Mouse (Mus musculus) megakaryocyte, adult 5-6 weeks (primary cell): ENCODE measurements around the gene Gnb1. TPM values are rescaled to one million over a fixed set of nuclear protein-coding genes. Genes with fewer than 3 reads are reported as not detected.
"Not testable (repeated sequence)": the region's sequence is repeated elsewhere in the genome, so short reads cannot be mapped to it uniquely, and the experiment has no call there.

Experiments
- ATAC-seq: 2 replicates; pipeline ENCODE4 v1.8.0; 2016; ENCODE audit warnings: mild to moderate bottlenecking, inconsistent platforms; ENCODE audit not compliant: poor library complexity, severe bottlenecking
- total RNA-seq, 2 experiments: library from RNA; stranded (forward) in 1 of 2; stranded (reverse) in 1 of 2; fragments of 153-499, 151-499 nt in 1 of 2; fragments of 221-1000, 200-1000 nt in 1 of 2; gene quantifications; 2 replicates each; pipeline versions ENCODE4 v1.2.3 to v1.2.4; 2015 to 2017

Gnb1 gene
- total RNA-seq, 2 experiments from 2014 or later: 180 to 278 TPM

- no peak for ATAC-seq
Observed at GRCm38 (mm10) chr4:155549993-155550392, 58.8 kb downstream of the Gnb1 start.

GRCm38 (mm10) chr4:155550446-155550845 lies 59.3 kb downstream of the Gnb1 start:
- ATAC-seq: peak; percentile 98

DNA sequence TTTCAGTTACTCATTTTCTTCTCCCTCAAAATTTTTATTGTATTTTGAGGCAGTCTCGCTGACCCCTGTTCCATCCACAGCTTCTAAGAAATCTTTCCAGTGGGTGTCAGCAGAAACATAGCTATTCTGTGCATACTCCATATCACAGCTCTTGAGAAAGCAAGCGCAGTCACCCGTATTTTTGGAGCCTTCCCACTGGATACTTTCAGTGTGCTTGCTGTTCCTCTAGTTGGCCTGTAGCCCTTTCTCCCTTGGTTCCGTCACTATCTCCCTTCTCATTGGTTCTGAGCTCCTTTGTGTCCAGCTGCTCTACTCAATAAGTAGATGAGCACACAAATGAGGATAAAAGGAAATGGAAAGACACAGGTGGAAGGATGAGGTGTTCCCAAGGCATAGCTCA lies 59.9 kb downstream of the Gnb1 start:
- no peak for ATAC-seq

GRCm38 (mm10) chr4:155552917-155553532 lies 61.9 kb downstream of the Gnb1 start:
- ATAC-seq: no peak

DNA sequence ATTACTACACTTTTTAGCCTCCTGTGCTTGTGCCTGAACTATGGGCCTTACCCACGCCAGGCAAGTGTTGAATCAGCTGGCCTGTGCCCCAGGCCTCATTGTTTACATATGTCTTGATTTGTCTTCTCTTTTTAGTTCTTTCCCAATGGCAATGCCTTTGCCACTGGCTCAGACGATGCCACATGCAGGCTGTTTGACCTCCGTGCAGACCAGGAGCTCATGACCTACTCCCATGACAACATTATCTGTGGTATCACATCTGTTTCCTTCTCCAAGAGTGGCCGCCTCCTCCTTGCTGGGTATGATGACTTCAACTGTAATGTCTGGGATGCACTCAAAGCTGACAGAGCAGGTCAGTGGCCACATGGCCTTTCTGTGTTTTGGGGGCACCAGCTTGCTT lies 63.7 kb downstream of the Gnb1 start:
- ATAC-seq: no peak

- ATAC-seq: no peak
Observed at GRCm38 (mm10) chr4:155555464-155555863, 64.3 kb downstream of the Gnb1 start.

DNA sequence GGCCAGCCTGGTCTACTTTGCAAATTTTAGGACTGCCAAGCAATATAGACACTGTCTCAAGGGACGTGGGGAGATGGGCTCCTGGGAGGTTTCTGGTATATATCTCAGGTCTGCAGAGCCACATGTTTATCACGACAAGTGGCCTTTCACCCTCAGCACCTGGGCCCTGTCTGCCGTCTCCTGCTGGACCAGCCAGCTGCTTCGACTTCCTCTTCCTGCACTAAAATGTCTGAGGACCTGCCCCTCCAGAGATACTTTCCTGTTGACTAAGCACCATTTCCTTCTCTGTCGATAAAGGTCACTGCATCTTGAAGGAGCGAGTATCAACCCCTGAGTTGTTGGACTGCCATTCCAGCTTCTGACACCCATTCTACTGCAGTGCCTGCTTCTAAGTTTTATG lies 68.3 kb downstream of the Gnb1 start:
- ATAC-seq: peak; percentile 30

DNA sequence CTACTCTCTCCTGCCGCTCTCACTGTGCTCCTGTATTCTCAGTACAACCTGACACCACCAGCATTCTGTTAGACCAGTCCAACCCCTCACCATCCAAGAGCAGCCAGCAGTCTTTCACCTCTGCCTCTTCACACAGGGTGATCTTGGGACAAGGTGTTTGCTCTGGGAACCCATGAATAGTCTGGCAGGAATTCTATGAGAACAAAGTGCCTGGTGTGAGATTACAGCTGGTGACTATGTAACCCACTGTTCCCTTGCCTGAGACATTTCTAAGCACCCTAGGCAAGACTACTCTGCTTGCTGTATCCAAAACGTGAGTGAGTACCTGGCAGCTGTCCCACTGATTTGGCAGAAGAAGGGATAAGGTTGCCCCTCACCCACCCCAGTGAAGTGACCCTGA lies 69.8 kb downstream of the Gnb1 start:
- no peak for ATAC-seq

- ATAC-seq: peak; percentile 47
Observed at GRCm38 (mm10) chr4:155561661-155562442, 70.7 kb downstream of the Gnb1 start, which contains the start of gene Nadk. Gene Nadk, plus strand, starts transcription at chr4:155562378.

- ATAC-seq: no peak
Observed at GRCm38 (mm10) chr4:155562725-155563399, 71.7 kb downstream of the Gnb1 start.

- peak; percentile 74 for ATAC-seq
Observed at GRCm38 (mm10) chr4:155563400-155564231, 72.5 kb downstream of the Gnb1 start.

DNA sequence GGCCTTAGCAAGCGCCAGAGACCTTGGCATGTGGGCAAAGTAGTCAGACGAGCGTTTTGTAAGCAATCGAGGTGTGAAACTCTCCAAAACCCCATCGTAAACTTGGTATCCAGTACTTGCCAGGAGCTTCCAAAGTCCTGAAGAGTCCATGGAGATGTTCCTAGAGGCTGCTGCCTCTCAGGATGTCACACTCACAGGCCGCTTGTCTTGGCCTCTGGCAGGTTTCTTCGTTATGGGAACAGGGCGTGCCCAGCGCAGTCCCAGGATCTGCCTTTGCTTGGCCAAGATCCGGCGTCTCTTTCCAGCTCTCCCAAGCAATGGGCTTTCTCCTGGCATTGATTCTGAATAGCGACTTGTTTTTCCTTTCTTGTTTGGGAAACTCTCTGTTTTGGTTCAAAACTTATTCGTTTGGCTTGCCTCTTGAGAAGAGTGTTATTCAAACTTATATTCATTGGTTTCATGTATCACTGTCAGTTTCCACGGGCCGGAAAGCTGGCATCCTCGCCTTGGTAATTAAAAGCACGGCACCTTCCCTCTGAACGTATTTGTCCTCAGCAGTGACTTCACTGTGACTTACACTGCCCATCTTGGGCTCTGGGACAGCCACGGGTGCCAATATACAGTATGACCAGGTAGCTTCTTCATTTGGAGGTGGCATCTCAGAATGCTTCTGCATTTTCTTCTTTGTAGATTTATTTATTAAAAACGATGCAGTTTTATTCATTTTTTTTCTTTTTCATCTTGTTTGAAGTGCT lies 73.3 kb downstream of the Gnb1 start:
- no peak for ATAC-seq

GRCm38 (mm10) chr4:155566555-155566954 lies 75.4 kb downstream of the Gnb1 start:
- no peak for ATAC-seq

- ATAC-seq: peak; percentile 39
Observed at GRCm38 (mm10) chr4:155568170-155568569, 77.0 kb downstream of the Gnb1 start.

DNA sequence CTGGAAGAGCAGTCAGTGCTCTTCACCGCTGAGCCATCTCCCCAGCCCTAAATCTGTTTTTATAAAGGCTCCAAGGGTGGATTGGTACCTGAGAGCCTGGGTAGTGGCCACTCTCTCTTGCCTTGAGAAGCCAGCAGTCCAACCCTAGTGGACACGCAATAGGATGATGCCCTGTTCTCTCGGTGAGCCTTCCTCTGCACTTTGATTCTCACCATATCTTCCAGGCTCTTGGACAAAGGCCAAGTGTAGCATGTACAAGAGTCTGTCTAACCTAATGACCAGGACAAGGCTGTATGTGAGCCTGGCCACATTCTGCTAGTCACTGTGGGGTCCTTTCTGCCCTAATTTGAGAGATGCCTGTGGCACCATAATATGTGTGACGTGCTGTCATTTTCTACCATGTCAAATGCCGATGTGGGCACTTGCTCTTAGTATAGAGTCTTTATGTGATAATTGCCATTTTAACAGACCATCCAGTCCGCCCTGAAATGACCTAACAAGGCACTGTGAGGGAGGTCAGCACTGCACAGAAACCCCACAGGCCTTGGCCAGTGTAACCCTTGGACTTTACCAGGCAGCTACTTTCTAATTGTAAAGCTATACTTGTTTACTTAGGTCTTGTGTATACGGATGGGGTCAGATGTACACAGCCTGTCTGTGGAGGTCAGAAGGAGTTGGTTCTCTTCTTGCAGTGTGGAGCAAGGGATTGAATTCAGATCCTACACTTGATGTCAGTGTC lies 77.6 kb downstream of the Gnb1 start:
- no peak for ATAC-seq

GRCm38 (mm10) chr4:155569818-155570217 lies 78.7 kb downstream of the Gnb1 start:
- ATAC-seq: no peak

DNA sequence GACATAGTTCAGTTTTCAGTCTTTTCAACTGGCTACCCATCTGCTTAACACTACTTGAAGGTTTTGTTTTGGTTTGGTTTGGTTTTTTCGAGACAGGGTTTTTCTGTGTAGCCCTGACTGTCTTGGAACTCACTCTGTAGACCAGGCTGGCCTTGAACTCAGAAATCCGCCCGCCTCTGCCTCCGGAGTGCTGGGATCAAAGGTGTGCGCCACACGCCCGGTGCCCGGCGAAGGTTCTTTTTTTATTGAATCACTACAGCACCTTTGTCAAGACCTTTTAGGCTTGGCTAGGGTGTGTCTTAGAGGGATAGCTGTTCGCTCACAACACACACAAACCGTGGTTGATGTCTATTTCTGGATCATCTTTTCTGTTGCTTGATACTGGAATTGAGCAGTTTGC lies 79.2 kb downstream of the Gnb1 start:
- not testable (repeated sequence) for ATAC-seq

DNA sequence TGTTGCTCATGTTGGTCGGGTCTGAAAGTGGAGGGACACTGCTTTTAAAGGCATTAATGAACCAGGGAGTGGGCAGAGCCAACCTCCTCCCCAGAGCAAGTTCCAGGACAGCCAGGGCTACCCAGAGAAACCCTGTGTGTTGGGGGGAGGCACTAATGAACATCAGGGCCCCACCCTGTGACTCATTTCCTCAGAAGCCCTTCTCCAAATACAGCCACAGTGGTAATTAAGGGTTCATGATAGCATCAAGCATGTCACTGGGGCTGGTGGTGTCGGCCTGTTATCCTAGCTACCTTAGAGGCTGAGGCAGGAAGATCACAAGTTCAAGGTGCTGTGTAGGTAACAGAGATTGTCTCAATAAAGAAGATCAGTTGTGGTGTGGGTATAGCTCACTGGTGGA lies 80.3 kb downstream of the Gnb1 start:
- ATAC-seq: peak; percentile 62

- ATAC-seq: no peak
Observed at GRCm38 (mm10) chr4:155573155-155573554, 82.0 kb downstream of the Gnb1 start.

DNA sequence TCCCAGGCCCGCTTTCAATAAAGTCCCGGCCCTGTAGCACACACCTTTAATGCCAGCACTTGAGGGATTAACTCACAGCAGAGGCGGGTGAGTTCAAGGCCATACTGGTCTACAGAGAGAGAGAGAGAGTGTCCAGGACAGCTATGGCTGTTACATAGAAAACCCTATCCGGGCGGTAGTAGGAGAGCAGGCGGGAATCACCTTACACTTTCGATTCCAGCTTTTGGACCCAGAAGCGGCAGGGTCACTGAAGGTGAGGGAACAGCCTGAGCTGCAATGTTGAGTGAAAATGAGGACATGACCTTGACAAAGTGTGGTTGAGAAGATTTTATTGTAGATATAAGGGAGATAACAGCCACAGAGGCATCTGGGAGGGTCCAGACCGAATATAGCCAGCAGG lies 82.7 kb downstream of the Gnb1 start:
- ATAC-seq: no peak
